Mouse (Mus musculus) layer of hippocampus, adult 6 months (tissue): ENCODE measurements around the gene Spaca7. TPM values are rescaled to one million over a fixed set of nuclear protein-coding genes. Genes with fewer than 3 reads are reported as not detected.

Source experiments
- long read RNA-seq, 2 experiments: library from polyadenylated mRNA; unstranded; transcript quantifications; one replicate each; pipeline ENCODE4 v2.0.0; 2019 to 2020
- polyA plus RNA-seq: library from polyadenylated mRNA; unstranded; fragments of <200 nt; fragmentation: Nextera tagmentation; gene quantifications from 2 replicates; pipeline ENCODE4 v1.2.3, GENCODE M21; 2021

The Spaca7 gene
- polyA plus RNA-seq, result not detected in 2 replicates
- long read RNA-seq, experiment 1, result 0 reads
- long read RNA-seq, experiment 2, result 0 reads

DNA sequence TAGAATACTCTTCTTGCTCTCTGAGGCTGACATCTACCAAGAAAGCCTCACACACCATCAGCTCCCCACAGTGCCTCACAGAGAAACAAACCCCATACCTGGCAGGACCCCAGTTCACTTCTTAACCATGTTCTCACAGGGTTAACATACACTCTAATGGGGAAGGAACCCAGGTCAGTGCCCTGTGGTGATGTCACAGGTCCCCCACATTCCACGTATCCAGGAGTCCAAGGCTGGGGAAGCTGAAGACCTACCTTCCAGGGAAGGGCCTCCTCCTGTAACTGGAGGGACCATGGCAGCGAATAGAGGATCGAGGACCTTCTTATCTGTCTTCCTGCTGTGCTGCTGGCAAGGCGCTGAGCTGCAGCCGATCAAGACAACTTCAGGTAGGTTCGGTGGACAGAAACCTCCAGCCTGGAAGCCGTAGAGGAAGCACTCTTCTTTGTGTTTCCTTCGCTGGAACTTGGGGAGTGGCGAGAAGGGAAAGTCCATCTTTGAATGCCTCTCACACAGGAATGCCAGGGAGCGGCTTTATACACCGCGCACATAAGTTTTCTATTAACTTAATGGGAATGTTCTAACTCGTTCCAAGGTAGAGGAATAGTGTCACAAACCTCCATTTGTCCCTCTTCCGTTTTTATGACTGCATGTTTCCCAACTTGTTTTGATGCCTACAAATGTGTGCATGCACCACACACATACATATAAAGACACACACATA, at the start of gene Spaca7:
TSS of gene Spaca7 (plus strand) at position 216 of the 721 bp plus-strand sequence.

Other genes with a start within 250 kb of the Spaca7 start
- gene Sox1, start 177.7 kb upstream of the Spaca7 start, polyA plus RNA-seq, result 1.8 and 2.0 TPM in 2 replicates
- gene Tubgcp3, start 99.2 kb downstream of the Spaca7 start, polyA plus RNA-seq, result 19.0 and 20.5 TPM in 2 replicates
- gene Atp11a, start 184.0 kb downstream of the Spaca7 start, polyA plus RNA-seq, result 2.8 and 3.1 TPM in 2 replicates